Mouse (Mus musculus) hindlimb bud, embryonic 11.5 days (tissue): ENCODE results near the gene Plch2.

Source experiments
- DNase-seq: peaks from one replicate; pipeline ENCODE4 v3.0.0-alpha.2; 2012; ENCODE audit warnings: low read depth, low spot score; ENCODE audit errors: extremely low spot score

The Plch2 gene

DNA sequence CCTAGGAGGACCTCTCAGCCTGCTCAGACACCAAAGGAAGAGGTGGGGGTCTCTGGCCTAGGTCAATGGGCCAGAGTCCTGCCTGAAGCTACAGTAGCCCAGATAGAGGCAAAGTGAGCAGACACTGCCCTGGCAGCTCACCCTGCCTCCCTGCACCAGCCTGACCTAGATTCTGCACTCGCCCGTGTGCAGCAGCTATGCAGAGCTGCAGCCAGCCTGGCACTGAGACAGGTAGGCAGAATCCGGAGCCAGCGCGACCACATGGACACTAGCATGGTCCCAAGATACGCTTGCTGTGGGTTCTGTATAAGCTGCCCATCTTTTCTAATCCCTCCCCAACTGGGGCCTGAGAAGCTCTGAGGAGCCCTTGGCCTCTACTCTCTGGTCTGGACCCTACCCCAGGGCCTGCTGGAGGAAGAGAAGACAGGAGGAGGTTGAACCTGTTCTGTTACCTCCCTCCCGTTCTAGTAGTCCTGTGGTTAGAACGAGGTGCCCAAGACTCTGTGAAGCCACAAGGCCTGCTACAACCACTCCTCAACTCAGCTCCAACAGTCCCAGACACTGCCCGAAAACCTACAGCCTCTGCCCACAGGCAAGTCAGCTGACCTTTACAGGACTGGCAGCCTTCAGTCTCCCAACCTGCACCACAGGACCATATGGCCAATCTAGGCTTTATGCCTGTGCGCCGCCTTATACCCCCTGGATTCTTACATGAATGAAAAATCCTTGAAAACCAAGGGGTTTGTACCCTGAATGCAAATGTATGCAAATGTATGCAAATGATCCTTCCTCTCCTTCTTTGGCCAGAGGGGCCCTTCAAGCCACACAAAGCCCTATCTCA lies 32.2 kb downstream of the Plch2 start:
- no peak for DNase-seq

DNA sequence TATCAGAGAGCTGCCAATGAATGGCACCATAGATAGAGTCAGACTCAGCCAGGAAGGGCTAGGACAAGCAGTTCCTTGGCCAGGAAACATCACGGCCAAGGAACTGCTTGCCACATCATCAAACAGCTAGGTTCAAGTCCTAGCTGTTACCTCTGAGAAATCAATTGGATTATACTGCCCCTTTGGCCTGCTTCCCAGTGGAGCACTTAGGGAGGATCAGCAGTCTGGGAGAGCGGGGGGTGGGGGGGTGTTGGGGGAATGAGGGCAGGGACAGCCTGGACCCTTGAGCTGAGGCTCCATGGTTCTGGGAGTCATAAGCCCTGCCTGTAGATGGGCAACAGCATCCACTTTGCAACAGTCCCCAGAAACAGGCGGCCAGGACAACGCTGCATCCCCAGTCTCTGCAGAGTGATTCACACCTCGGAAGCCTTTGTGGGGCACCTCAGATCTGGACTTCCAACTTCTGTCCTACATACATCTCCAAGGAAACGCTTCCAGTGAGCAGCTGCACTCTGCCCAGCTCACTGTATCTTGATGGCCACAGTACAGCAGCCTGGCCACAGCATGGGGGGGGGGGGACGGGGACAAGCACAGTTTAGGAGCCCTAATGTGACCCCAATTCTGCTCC lies 34.2 kb downstream of the Plch2 start:
- DNase-seq, result no peak

- DNase-seq, result no peak
These were observed 35.8 kb downstream of the Plch2 start for GRCm38 (mm10) chr4:155020813-155021212.

- DNase-seq, result no peak
These were observed 36.4 kb downstream of the Plch2 start for GRCm38 (mm10) chr4:155020141-155020540.

DNA sequence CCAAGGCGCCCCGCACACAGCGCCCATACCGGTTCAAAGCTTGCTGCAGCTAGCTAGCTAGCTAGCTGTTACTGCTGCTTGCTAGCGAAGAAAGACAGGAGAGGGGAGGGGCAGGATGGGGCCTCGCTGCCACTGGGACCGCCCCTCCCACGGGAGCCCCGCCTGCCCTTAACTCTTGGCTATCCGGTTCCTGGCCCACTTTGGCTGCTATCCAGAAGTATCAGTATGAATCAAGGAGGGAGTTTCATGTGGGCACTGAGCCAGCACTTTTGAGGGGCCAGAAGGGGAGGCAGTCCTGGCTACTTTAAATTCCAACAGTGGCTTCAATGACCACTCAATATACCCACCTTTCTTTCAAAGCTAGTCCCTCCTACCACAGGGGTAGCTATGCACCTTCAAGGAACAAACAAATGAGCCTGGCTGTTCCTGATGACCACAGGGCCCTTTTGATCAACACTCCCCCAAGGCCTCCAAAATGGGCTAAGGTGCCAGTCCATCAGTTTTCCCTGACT lies 37.2 kb downstream of the Plch2 start:
- DNase-seq, result no peak

GRCm38 (mm10) chr4:155018601-155019335 lies 37.8 kb downstream of the Plch2 start:
- DNase-seq, result peak; percentile 57

- DNase-seq, result no peak
These were observed 38.5 kb downstream of the Plch2 start for GRCm38 (mm10) chr4:155018066-155018465.

DNA sequence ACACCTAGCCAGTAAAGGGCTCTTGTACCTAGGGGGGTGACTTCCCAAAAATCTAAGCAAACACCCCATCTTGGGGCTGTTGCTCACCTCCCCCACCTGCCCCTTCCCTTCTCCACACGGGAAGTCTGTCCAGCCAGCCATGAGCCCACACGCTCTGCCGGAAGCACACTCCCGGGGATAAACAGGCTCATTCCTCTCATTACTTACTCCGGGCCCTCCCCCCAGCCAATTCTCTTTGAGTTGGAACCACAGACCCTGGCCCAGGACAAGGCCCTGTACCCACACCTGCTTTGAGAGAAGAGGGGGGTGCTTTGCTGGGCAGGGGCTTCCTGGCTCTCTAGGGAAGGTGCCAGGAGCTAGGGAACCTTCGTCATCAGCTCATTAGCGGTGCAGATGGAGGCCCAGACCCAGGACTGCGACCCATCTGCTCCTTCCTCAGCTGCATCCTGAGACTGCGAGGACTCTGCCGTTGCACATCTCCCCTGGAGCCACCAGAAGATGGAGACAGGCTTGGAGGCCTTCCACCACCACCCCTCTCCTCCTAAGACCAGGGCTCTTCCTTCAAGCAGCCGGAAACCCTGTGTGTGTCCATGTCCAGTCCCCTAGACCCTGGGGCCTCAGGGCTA lies 39.2 kb downstream of the Plch2 start:
- no peak for DNase-seq

GRCm38 (mm10) chr4:155016807-155017206 lies 39.8 kb downstream of the Plch2 start:
- DNase-seq, result no peak

DNA sequence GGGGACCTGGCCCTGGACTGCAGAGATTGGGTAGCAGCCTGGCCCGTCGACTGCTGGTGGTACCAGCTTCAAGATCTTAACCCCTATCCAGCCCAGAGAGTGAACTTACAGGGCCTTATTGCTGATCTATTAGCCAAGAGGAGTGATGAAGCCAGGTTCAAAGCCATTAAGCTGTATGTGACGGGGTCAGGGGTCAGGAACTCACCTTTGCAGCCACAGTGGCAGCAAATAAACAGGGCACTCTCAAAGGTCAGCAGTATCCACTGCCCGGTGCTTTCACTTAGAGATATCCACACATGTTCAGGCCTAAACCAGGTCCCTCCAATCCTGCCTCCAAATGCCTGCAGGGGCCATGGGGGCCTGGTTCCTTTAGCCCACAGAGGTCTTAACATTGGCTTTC lies 41.0 kb downstream of the Plch2 start:
- DNase-seq, result no peak

DNA sequence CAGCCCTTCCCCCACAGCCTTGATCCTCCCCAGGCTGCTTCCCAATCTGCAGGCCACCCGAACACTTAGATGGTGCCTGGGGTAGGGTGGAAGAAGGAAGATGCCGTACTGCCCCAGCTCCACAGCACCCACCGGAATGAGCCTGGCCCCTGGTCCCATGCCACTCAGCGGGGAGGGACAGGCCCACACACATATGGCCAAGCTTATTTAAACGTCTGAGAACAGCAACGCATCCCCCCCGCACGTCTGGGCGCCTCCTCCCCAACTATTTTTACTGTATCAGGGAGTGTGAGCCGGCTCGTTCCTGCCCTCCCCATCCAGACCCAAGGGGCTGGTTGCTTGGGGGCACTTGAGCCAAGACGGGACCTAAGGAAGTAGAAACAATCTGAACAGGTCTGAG lies 41.8 kb downstream of the Plch2 start:
- no peak for DNase-seq

GRCm38 (mm10) chr4:155014244-155014643 lies 42.3 kb downstream of the Plch2 start:
- no peak for DNase-seq

- DNase-seq, result peak; percentile 66
These were observed 43.8 kb downstream of the Plch2 start for GRCm38 (mm10) chr4:155012788-155013187.

- no peak for DNase-seq
These were observed 44.5 kb downstream of the Plch2 start for GRCm38 (mm10) chr4:155012115-155012514.

GRCm38 (mm10) chr4:155011312-155012025 lies 45.1 kb downstream of the Plch2 start:
- DNase-seq, result no peak

GRCm38 (mm10) chr4:155010870-155011269 lies 45.7 kb downstream of the Plch2 start:
- no peak for DNase-seq

- DNase-seq, result no peak
These were observed 47.4 kb downstream of the Plch2 start for GRCm38 (mm10) chr4:155009216-155009615.

- DNase-seq, result no peak
These were observed 48.5 kb downstream of the Plch2 start for GRCm38 (mm10) chr4:155008075-155008474.

DNA sequence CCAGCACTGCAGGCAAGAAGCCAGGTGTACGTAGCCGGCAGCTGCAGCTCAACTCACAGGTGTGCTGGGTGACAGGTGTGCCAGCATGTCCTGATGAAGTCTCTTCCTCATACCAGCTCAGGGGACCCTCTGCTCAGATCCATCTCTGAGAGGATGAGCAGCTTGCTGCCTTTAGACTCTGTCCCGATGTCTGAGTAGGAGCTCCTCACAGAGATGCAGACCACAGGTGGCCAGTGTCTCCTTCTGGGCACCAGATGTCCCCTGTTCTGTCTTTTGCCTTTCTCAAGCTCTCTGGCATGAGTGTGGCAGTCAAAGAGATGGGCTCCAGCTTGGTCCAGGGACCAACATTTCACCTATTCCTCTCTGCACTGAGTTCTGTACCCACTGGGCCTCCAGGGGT lies 48.9 kb downstream of the Plch2 start:
- no peak for DNase-seq

DNA sequence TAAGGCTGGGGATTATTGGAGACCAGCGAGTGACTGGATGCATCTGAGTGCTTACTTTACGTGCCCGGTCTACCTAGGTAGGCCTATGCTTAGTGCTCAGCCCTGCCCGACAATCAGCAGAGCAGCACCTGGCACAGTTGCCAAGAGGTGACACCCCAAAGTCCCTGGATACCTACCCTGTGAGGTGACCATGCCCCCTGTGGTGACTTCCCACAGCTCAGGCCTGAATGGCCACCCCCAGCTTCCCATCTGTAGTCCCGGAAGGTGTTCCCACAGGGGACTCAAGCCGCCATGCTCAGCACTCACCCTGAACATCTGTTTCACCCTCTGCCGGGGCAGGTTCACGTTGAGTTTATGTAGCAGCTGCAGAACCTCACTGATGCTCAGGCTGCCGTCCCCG lies 50.3 kb downstream of the Plch2 start:
- DNase-seq, result no peak

DNA sequence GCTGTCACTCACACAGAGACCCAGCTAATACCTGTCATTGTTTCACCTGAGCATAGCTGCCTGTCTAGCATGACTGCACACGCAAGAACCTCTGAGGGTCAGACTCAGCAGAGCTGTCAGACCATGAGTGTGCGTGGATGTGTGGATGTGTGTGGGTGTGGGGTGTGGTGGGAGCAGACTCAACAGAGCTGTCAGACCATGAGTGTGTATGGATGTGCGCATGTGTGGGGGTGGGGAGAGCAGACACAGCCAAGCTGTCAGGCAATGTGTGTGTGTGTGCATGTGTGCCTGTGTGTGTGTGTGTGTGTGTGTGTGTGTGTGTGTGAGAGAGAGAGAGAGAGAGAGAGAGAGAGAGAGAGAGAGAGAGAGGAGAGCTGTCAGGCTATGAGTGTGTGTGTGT lies 51.3 kb downstream of the Plch2 start:
- no peak for DNase-seq
